Mouse (Mus musculus): ENCODE measurements at regions not wholly inside any gene's neighbourhood (a gene's known extent, or its start where the extent isn't known, plus 50 kb on each side); places are given as distances from the start of the nearest gene placed in this dataset.

GRCm38 (mm10) chr7:72027006-72027405 is 279.4 kb downstream of the Mctp2 start:
- peak; percentile 28 for DNase-seq (ENCODE audit: low read depth, low spot score)

GRCm38 (mm10) chr7:72009115-72009514 is 297.3 kb downstream of the Mctp2 start:
- DNase-seq (ENCODE audit: low read depth, low spot score), result no peak

GRCm38 (mm10) chr7:72004311-72004710 is 302.1 kb downstream of the Mctp2 start:
- DNase-seq (ENCODE audit: low read depth, low spot score), result no peak

GRCm38 (mm10) chr7:71992526-71992925 is 313.9 kb downstream of the Mctp2 start:
- DNase-seq (ENCODE audit: low read depth, low spot score), result no peak

GRCm38 (mm10) chr7:71991835-71992234 is 314.6 kb downstream of the Mctp2 start:
- DNase-seq (ENCODE audit: low read depth, low spot score), result no peak

- no peak for DNase-seq (ENCODE audit: low read depth, low spot score)
Observed at GRCm38 (mm10) chr7:71991206-71991605, 315.2 kb downstream of the Mctp2 start.

- no peak for DNase-seq (ENCODE audit: low read depth, low spot score)
Observed at GRCm38 (mm10) chr7:71966015-71966414, 340.4 kb downstream of the Mctp2 start.

GRCm38 (mm10) chr7:71963456-71963855 is 343.0 kb downstream of the Mctp2 start:
- no peak for DNase-seq (ENCODE audit: low read depth, low spot score)

- DNase-seq (ENCODE audit: low read depth, low spot score), result no peak
Observed at GRCm38 (mm10) chr7:71962851-71963250, 343.6 kb downstream of the Mctp2 start.

GRCm38 (mm10) chr7:71960453-71961230 is 345.8 kb downstream of the Mctp2 start:
- no peak for DNase-seq (ENCODE audit: low read depth, low spot score)

- no peak for DNase-seq (ENCODE audit: low read depth, low spot score)
Observed at GRCm38 (mm10) chr7:71946548-71946947, 359.9 kb downstream of the Mctp2 start.

GRCm38 (mm10) chr7:71943078-71944042 is 363.0 kb downstream of the Mctp2 start:
- DNase-seq (ENCODE audit: low read depth, low spot score), result peak; percentile 6

- no peak for DNase-seq (ENCODE audit: low read depth, low spot score)
Observed at GRCm38 (mm10) chr7:71937731-71938130, 368.7 kb downstream of the Mctp2 start.

- no peak for DNase-seq (ENCODE audit: low read depth, low spot score)
Observed at GRCm38 (mm10) chr7:71936690-71937089, 369.7 kb downstream of the Mctp2 start.
